Mouse (Mus musculus) frontal cortex, postnatal 10 days (tissue): ENCODE results near the gene Notch2.

Experiments
- DNase-seq, 2 experiments: peaks; one replicate each; pipeline ENCODE4 v3.0.0; 2022; ENCODE audit warnings: low spot score in 2 of 2, mixed read lengths in 1 of 2

The Notch2 gene

GRCm38 (mm10) chr3:98149881-98150280 is 136.6 kb downstream of the Notch2 start:
- DNase-seq, result no peak

- DNase-seq, result no peak
These were observed 137.7 kb downstream of the Notch2 start for GRCm38 (mm10) chr3:98151016-98151415.

- DNase-seq, result no peak
These were observed 140.1 kb downstream of the Notch2 start for GRCm38 (mm10) chr3:98153460-98153859.

- DNase-seq, result no peak
These were observed 142.8 kb downstream of the Notch2 start for GRCm38 (mm10) chr3:98156158-98156557.

GRCm38 (mm10) chr3:98157073-98157472 is 143.7 kb downstream of the Notch2 start:
- DNase-seq, result no peak

- DNase-seq, result no peak
These were observed 144.3 kb downstream of the Notch2 start for GRCm38 (mm10) chr3:98157585-98157984.

GRCm38 (mm10) chr3:98158646-98159045 is 145.3 kb downstream of the Notch2 start:
- DNase-seq, result no peak

GRCm38 (mm10) chr3:98159289-98159688 is 146.0 kb downstream of the Notch2 start:
- no peak for DNase-seq

GRCm38 (mm10) chr3:98160330-98160729 is 147.0 kb downstream of the Notch2 start, which contains the start of gene Adam30:
Gene Adam30, plus strand, starts transcription at chr3:98160630.
- DNase-seq, result no peak

GRCm38 (mm10) chr3:98178340-98178739 is 165.0 kb downstream of the Notch2 start:
- DNase-seq, result peak; percentile 26 to 35

GRCm38 (mm10) chr3:98180805-98181204 is 167.5 kb downstream of the Notch2 start:
- peak in 1 of 2 experiments; percentile 40 for DNase-seq

GRCm38 (mm10) chr3:98185163-98185714 is 171.9 kb downstream of the Notch2 start:
- DNase-seq, result no peak

- DNase-seq, result no peak
These were observed 174.4 kb downstream of the Notch2 start for GRCm38 (mm10) chr3:98187777-98188176.

GRCm38 (mm10) chr3:98197711-98198532 is 184.6 kb downstream of the Notch2 start:
- DNase-seq, result no peak

- no peak for DNase-seq
These were observed 186.4 kb downstream of the Notch2 start for GRCm38 (mm10) chr3:98199747-98200146.
